Mouse (Mus musculus) stomach, postnatal 0 days (tissue): ENCODE data around the gene Mrps6. TPM values are rescaled to one million over a fixed set of nuclear protein-coding genes. Genes with fewer than 3 reads are reported as not detected.

ENCODE experiments used
- ATAC-seq: fragments of 200-750 bp; cut with Nextera tagmentation; 2 replicates; pipeline ENCODE4 v1.8.0; 2017; ENCODE audit not compliant: low FRiP score, low TSS enrichment
- DNase-seq: peaks from one replicate; pipeline ENCODE4 v3.0.0-alpha.2; 2016; ENCODE audit warnings: low spot score
- H3K27ac ChIP-seq: fragments of 300-500 bp; sonication (generic); replicated peaks from 2 replicates; pipeline ENCODE4 v1.5.1; 2014; ENCODE audit warnings: mild to moderate bottlenecking, control low read depth
- H3K27me3 ChIP-seq: fragments of 300-500 bp; sonication (generic); 2 replicates; pipeline ENCODE4 v1.6.1; 2014; ENCODE audit warnings: low read length; ENCODE audit not compliant: control insufficient read depth, insufficient read depth
- H3K36me3 ChIP-seq: fragments of 300-500 bp; sonication (generic); 2 replicates; pipeline ENCODE4 v1.6.1; 2014; ENCODE audit warnings: low read length, mixed read lengths; ENCODE audit not compliant: control insufficient read depth, insufficient read depth
- H3K4me1 ChIP-seq: fragments of 300-500 bp; sonication (generic); replicated peaks from 2 replicates; pipeline ENCODE4 v1.6.1; 2014; ENCODE audit warnings: antibody characterized with exemption; ENCODE audit not compliant: control insufficient read depth, insufficient read depth
- H3K4me2 ChIP-seq: fragments of 300-500 bp; sonication (generic); replicated peaks from 2 replicates; pipeline ENCODE4 v1.6.1; 2014; ENCODE audit warnings: low read depth, mild to moderate bottlenecking, control low read depth, moderate library complexity
- H3K4me3 ChIP-seq: fragments of 300-500 bp; sonication (generic); 2 replicates; pipeline ENCODE4 v1.5.1; 2014; ENCODE audit warnings: low read depth, low read length, control low read depth
- H3K9ac ChIP-seq: fragments of 300-500 bp; sonication (generic); 2 replicates; pipeline ENCODE4 v1.6.1; 2014; ENCODE audit warnings: mild to moderate bottlenecking, low read length, control low read depth, mixed read lengths
- H3K9me3 ChIP-seq: fragments of 300-500 bp; sonication (generic); 2 replicates; pipeline ENCODE4 v1.6.1; 2016; ENCODE audit warnings: low read length; ENCODE audit not compliant: control insufficient read depth
- CTCF ChIP-seq: IDR thresholded peaks from 2 replicates; pipeline ENCODE4 v1.5.1; 2016; ENCODE audit warnings: antibody characterized with exemption, low read depth, mild to moderate bottlenecking, moderate library complexity
- EP300 ChIP-seq: optimal IDR thresholded peaks from 2 replicates; pipeline ENCODE3; 2016; ENCODE audit warnings: antibody characterized with exemption
- WGBS: fragments of 180-500 bp; shearing (Covaris S2); extraction: QIAGEN DNeasy Blood & Tissue Kit; methylation state at CpG from one replicate; pipeline ENCODE4 v1.1.7; 2014; 5-methylcytosine and 5-hydroxymethylcytosine counted together
- polyA plus RNA-seq: library from polyadenylated mRNA; unstranded; fragments of >200 nt; fragmentation: Nextera tagmentation; extraction: Ambion mirVana; gene quantifications from 2 replicates; pipeline ENCODE4 v1.2.1, GENCODE M21; 2015

The Mrps6 gene
- polyA plus RNA-seq, 1 experiment from 2014 or later = 91.6 TPM

- Histone ChIP-seq H3K36me3 (no peaks in the 10 kb centered on the region), H3K27me3 (no peaks in the 10 kb centered on the region), H3K27ac (no peak overlapping the region), H3K9ac (no peak overlapping the region), H3K4me2 (no peak overlapping the region), H3K9me3 (no peaks in the 10 kb centered on the region), H3K4me3 (no peak overlapping the region), H3K4me1 (no peaks in the 10 kb centered on the region)
- DNase-seq (no peak), ATAC-seq (no peak)
- TF ChIP-seq EP300 (no peak), CTCF (no peak)
- 63% methylated on average over 20 of the region's 20 CpGs for WGBS
These were observed 35.4 kb upstream of the Mrps6 start for GRCm38 (mm10) chr16:92022494-92023283.

- no peak overlapping the region for H3K4me2 ChIP-seq
- no peak for ATAC-seq
These were observed 24.8 kb upstream of the Mrps6 start for GRCm38 (mm10) chr16:92033286-92033685.

GRCm38 (mm10) chr16:92034676-92035075, 23.4 kb upstream of the Mrps6 start:
- Histone ChIP-seq H3K9me3 (no peaks in the 10 kb centered on the region), H3K4me3 (no peak overlapping the region), H3K36me3 (no peaks in the 10 kb centered on the region), H3K4me2 (no peak overlapping the region), H3K4me1 (no peaks in the 10 kb centered on the region), H3K9ac (no peak overlapping the region), H3K27me3 (no peaks in the 10 kb centered on the region), H3K27ac (no peak overlapping the region)
- WGBS = 73% methylated on average over 5 of the region's 5 CpGs
- ATAC-seq = no peak
- no peak for DNase-seq
- TF ChIP-seq CTCF (no peak), EP300 (no peak)

More at GRCm38 (mm10) chr16:92033286-92033685, 24.8 kb upstream of the Mrps6 start:
- no peak for DNase-seq
- Histone ChIP-seq H3K36me3 (no peaks in the 10 kb centered on the region), H3K9ac (no peak overlapping the region), H3K4me3 (no peak overlapping the region), H3K27me3 (no peaks in the 10 kb centered on the region), H3K4me1 (no peaks in the 10 kb centered on the region), H3K9me3 (no peaks in the 10 kb centered on the region), H3K27ac (no peak overlapping the region)
- 96% methylated on average over 3 of the region's 3 CpGs for WGBS
- no peak for TF ChIP-seq CTCF
- no peak for TF ChIP-seq EP300

DNA sequence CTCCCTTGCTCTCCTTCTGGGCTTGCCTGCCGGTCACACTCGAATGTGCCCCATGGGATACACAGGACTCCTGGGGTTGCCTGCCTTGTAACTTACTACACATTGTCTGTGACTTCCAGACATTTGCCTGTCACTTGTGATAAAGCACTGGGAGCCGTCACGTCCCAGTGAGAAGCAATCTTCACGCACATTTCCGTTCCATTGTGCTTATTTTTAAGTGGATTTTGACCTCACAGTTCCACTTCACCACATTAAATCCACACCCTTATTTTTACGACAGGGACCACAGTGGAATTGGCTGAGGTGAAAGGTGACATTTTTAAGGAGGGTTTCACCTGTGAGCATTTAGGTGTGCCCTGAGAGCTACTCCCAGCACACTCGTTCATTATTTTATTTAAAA, 21.4 kb upstream of the Mrps6 start:
- TF ChIP-seq CTCF = no peak
- no peak for TF ChIP-seq EP300
- ATAC-seq (no peak), DNase-seq (no peak)
- Histone ChIP-seq H3K36me3 (no peaks in the 10 kb centered on the region), H3K4me3 (no peak overlapping the region), H3K4me2 (no peak overlapping the region), H3K9ac (no peak overlapping the region), H3K9me3 (no peaks in the 10 kb centered on the region), H3K27me3 (no peaks in the 10 kb centered on the region), H3K4me1 (no peaks in the 10 kb centered on the region), H3K27ac (no peak overlapping the region)
- 69% methylated on average over 8 of the region's 8 CpGs for WGBS

DNA sequence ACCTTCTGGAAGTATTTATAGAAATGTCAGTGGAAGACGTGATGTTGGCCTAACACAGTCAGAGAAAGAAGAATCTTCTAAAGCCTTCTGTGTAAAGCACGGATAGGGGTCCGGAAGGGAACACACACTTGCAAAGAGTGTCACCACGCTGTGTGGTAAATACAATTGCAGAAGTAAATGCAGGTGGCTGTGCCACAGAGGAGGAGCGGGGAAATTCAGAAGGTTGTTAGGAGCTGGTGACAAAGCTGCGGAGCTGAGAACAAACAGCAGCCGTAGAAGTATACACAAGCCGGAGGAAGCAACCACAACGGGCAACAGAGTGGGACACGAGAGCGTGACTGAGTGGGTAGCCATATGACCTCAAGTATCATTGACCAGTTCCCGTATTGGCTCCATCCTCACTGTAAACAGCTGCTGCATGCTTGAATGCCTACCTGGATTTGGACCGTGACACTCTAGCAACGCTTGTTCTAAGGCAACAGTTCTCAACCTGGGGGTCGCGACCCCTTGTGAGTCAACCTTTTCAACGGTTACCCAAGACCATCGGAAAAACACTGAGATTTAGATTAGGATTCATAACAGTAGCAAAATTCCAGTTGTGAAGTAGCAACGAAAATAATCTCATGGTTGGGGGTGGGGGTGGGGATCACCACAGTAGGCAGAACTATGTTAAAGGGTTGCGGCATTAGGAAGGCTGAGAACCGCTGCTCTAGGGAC, 20.0 kb upstream of the Mrps6 start:
- H3K4me2 ChIP-seq = no peak overlapping the region
- no peaks in the 10 kb centered on the region for H3K27me3 ChIP-seq
- no peak overlapping the region for H3K9ac ChIP-seq
- no peaks in the 10 kb centered on the region for H3K9me3 ChIP-seq
- TF ChIP-seq CTCF (no peak), EP300 (no peak)
- no peak for DNase-seq
- ATAC-seq = no peak
- no peaks in the 10 kb centered on the region for H3K4me1 ChIP-seq
- 74% methylated on average over 21 of the region's 21 CpGs for WGBS
- no peak overlapping the region for H3K4me3 ChIP-seq
- H3K36me3 ChIP-seq = no peaks in the 10 kb centered on the region
- no peak overlapping the region for H3K27ac ChIP-seq

DNA sequence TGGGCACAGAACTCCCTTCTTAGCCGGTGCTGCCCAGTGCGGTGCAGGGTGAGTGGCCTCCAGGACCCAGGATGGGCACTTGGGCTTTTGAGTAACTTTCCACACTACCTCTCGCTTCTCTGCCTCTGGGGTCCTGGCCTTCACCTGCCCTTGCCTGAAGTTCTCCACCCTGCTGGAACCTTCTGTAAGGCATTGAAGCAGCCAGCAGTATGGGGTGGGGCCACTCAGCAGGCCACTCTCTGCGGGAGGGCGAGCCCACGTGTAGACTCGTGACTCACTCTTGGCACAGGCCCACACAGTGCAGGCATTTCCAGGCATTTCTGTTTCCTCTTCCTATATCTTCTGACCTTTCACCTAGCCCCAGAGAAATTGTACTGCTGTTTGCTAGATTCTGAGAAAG, 18.6 kb upstream of the Mrps6 start:
- H3K4me1 ChIP-seq = no peaks in the 10 kb centered on the region
- no peak overlapping the region for H3K9ac ChIP-seq
- H3K27me3 ChIP-seq = no peaks in the 10 kb centered on the region
- no peaks in the 10 kb centered on the region for H3K9me3 ChIP-seq
- no peak overlapping the region for H3K27ac ChIP-seq
- no peak overlapping the region for H3K4me3 ChIP-seq
- no peak overlapping the region for H3K4me2 ChIP-seq
- peak; percentile 88 for DNase-seq
- TF ChIP-seq EP300 (no peak), CTCF (no peak)
- no peaks in the 10 kb centered on the region for H3K36me3 ChIP-seq
- peak; percentile 97 for ATAC-seq
- WGBS = 62% methylated on average over 7 of the region's 7 CpGs
